Mouse (Mus musculus) kidney, postnatal 36 days (tissue): ENCODE measurements at regions not wholly inside any gene's neighbourhood (a gene's known extent, or its start where the extent isn't known, plus 50 kb on each side); places are given as distances from the start of the nearest gene placed in this dataset.
A peak's percentile ranks its signal among the peaks of the same experiment; 100 is the strongest.

Experiments
- DNase-seq, 2 experiments: peaks; one replicate each; pipeline ENCODE4 v3.0.0; 2021 to 2022; ENCODE audit warnings: mixed read lengths in 2 of 2

- DNase-seq, result peak; percentile 47 to 77
Observed at GRCm38 (mm10) chrX:145848937-145849783, 344.2 kb upstream of the Amot start.

GRCm38 (mm10) chrX:145833106-145833505 is 328.1 kb upstream of the Amot start:
- no peak for DNase-seq

GRCm38 (mm10) chrX:145812995-145813394 is 308.0 kb upstream of the Amot start:
- DNase-seq, result no peak
